Mouse (Mus musculus) kidney, adult 2 months (tissue): ENCODE data around the gene Vars.

Experiments
- CTCF ChIP-seq: fragments of 200-500 bp; conservative IDR thresholded peaks from 2 replicates; pipeline ENCODE4 v1.5.1; 2011; ENCODE audit warnings: low read depth, mild to moderate bottlenecking, control low read depth, low read length, moderate library complexity, mixed read lengths; ENCODE audit not compliant: insufficient read depth, insufficient read length
- POLR2A ChIP-seq: fragments of 200-500 bp; IDR thresholded peaks from one replicate; pipeline ENCODE4 v1.6.1; 2011; ENCODE audit warnings: low read depth, low read length, control low read depth

DNA sequence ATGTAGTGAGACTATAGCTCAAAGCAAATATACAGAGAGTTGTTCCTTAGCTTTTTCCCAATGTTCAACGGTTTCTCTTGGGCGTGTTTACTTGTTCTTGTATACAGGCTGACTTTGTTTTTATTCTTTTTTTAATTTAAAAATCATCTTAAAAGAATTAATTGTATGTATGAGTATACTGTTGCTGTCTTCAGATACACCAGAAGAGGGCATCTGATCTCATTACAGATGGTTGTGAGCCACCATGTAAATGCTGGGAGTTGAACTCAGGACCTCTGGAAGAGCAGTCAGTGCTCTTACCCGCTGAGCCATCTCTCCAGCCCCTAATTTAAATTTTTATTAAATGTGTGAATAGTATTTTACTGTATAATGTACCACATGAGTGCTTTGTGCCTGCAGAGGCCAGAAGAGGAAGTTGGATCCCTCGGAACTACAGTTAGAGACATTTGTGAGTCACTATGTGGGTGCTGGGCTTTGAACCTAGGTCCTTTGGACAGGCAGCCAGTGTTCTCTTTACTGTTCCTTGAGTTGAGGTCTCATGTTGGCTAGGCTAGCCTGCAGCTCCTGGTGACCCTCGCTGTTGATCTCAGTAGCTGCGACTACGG is 6.7 kb downstream of the Vars start:
- no peak for TF ChIP-seq POLR2A
- no peak for TF ChIP-seq CTCF
